Mouse (Mus musculus) fat pad, adult 2 months (tissue): ENCODE measurements around the gene Iba57.

Experiments
- DNase-seq: peaks from one replicate; pipeline ENCODE4 v3.0.0-alpha.2; 2011; ENCODE audit warnings: low read depth, low spot score; ENCODE audit errors: extremely low read depth

Gene Iba57

DNA sequence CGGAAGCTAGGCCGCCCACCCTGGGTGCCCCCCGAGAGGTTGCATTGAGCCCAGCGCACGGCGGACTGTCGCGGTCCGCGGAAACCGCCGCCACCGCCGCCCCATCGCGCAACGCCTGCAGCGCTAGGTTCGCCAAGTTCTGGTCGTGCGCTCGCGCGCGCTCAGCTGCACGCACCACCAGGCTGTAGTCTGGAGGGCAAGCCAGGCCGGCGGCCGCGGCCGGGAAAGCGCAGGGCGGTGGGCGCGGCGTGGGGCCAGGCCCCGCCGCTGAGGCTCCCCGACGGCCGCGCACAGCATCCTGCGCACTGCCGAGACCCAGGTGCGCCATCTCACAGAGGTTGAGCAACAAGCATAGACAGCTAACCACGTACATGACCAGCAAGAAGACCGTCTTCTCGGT, 12.9 kb upstream of the Iba57 start:
- DNase-seq, result no peak

- no peak for DNase-seq
Measured at GRCm38 (mm10) chr11:59174189-59174838, 10.8 kb upstream of the Iba57 start.

GRCm38 (mm10) chr11:59170549-59170948, 7.0 kb upstream of the Iba57 start:
- DNase-seq, result no peak

DNA sequence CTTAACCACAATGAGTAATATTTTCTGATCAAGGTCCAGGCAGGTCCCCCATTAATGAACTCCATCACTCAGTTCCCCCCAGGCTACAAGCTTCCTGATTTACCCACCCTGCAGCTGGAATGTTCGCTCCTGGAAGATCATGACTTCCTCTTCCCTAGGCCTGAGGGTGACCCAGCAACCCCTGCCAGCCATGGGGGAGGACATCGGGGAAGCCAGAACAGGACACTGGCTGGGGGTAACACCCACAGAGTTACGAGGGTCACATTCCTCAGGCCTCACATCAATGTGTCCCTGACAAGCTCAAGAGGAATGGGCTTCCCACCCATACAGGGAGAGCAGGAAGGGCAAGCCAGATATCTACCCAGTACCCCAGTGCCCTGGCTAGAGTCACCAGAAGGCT, 6.3 kb upstream of the Iba57 start:
- no peak for DNase-seq

GRCm38 (mm10) chr11:59165616-59166241, 2.2 kb upstream of the Iba57 start:
- DNase-seq, result no peak

GRCm38 (mm10) chr11:59164384-59164783, 845 bp upstream of the Iba57 start:
- DNase-seq, result no peak

DNA sequence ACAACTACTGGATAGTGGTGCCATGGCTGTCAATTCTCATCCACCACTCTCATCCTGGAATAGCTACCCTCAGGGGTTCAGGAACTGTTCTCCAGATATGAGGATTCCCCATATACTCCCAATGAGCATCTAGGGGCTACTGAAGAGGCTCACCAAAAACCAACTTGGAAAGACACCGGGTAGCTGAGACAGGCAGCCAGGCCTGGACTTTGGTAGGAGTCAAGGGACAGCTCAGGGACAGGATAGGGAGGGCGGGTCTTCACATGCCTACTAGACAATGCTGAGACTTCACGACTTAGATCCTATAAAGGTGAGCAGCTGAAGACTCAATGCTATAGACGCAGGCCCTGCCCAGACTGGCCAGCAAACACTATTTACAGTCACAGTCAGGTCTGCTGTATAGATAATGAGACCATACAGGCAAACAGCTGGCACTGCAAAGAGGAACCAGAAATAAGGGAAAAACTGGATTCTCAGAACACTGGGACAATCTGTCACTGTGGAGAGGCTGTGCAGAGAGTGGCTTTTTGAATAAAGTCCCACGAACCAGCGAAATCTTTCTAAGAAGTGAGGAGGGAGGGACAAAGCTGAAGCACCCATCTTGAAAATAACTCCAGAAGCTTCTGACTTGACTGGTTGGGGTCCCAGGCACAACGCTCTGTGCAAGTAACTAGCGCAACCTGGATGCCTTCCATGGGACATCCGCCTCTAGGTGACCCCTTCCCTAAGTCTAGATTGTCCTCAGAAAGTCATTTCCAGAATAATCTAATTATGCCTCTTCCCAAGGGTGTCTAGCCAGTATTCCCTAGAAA, 890 bp downstream of the Iba57 start:
- DNase-seq, result no peak

DNA sequence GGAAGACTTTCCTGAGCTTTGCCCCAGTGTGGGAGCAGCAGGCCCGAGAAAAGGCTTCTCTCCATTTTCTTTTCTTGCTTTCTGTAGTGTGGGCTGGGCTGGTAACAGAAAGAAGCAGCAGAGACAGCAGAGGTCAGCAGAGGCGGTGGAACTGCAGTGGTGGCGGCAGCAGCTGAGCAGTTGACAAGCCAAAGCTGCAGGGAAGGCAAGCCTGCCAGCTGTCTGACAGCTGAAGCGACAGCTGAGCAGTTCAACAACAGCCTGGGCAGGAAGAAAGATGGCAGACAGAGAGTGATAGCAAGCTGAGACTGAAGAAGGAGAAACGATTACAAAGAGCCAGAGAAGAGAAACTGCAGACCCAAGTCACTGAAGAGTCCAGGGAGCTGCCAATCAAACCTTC, 2.1 kb downstream of the Iba57 start:
- no peak for DNase-seq

- DNase-seq, result no peak
Measured at GRCm38 (mm10) chr11:59159558-59159957, 4.0 kb downstream of the Iba57 start.

GRCm38 (mm10) chr11:59159099-59159498, 4.4 kb downstream of the Iba57 start:
- DNase-seq, result no peak

GRCm38 (mm10) chr11:59155900-59156299, 7.6 kb downstream of the Iba57 start:
- DNase-seq, result no peak

- no peak for DNase-seq
Measured at GRCm38 (mm10) chr11:59154220-59154619, 9.3 kb downstream of the Iba57 start.

DNA sequence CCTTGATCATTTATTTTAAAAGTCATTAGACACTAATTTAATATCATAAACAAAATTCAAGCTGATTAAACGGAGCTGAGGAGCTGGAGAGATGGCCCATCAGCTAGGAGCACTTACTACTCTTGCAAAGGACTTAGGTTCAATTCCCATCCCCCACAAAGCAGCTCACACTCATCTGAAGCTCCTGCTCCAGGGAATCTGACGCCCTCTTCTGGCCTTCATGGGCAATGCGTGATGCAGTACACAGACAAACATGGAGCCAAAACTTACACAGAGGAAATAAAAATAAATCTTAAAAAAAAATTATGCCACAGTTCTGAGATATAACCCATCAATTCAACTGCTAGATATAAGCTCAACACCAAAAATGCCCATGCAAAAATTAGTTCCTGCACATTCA, 11.8 kb downstream of the Iba57 start:
- no peak for DNase-seq

DNA sequence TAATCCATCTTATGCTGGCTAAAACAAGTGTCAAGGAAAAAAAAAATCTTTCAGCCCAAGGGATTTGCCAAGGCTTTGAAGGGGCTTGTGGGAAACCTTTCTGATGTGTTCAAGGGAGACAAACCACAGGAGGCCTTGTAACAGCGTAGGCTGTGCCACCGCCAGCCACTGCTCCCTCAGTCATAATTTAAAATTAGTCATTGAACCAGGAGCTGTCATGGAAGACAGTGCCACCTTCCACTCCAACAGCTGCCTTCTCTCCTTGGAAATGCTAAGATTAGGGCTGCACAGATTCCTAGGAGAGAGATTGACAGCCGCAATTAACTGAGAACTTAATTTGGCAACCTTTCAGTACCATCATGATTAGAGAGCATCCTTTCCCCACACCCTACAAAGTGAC, 14.2 kb downstream of the Iba57 start:
- DNase-seq, result no peak

DNA sequence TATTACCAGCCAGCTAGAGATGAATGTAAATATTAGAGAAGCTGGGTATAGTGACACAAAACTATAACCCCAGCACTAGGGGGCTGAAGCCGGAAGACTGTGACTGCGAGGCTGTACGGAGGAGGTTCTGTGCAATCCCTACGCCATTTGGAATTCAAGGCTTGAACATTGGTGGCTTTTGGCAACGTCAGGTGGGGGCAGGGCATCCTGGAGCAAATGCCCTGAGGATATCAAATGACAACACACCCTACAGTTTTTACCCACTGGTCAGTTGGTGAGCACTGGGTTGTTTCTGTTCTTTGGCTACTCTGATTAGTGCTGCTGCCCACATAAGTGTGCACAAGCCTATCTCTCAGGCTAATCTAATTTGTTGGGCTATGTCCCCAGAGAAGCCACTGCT, 20.6 kb downstream of the Iba57 start:
- no peak for DNase-seq

DNA sequence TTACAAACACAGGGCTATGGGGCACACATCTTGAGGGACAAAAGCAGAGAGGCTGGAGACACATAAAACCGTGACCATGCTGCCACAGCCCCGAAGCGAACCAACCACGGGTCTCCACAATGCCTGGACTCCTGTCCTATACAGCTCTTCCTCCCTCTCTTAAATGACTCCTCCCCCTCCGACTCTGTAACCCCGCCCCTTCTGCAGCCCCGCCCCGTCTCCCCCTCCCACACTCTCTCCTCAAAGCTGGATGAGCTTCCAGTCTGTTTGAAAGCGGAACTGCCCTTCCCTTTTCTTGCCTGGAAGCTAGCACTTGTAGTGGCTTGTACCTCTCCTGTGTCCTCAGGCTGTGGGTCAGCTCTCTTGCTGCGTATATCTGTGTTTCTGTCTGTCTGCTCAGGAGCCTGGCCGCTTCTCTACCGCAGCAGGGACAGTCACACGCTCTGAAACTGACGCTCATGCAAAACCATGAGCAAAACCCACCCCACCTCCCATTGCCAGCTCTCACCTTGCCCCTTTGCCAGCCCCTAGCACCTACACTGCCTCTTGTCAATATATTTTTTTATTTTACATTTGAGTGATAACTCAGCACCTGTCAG, 21.7 kb downstream of the Iba57 start:
- no peak for DNase-seq

GRCm38 (mm10) chr11:59138537-59139486, 24.7 kb downstream of the Iba57 start:
- DNase-seq, result no peak

- no peak for DNase-seq
Measured at GRCm38 (mm10) chr11:59136994-59137706, 26.4 kb downstream of the Iba57 start.

- no peak for DNase-seq
Measured at GRCm38 (mm10) chr11:59135904-59136452, 27.6 kb downstream of the Iba57 start, which contains the start of gene Obscn. Gene Obscn (minus strand): TSS chr11:59136402.
